Mouse (Mus musculus): ENCODE measurements around the gene Tfap2b. TPM values are rescaled to one million over a fixed set of nuclear protein-coding genes. Genes with fewer than 3 reads are reported as not detected.

Gene Tfap2b
- polyA plus RNA-seq, 1 experiment from 2014 or later: 106 TPM

- Histone ChIP-seq H3K4me2 (peak overlapping the region; percentile 57), H3K27me3 (peaks cover 82% of the 10 kb centered on the region), H3K27ac (peak overlapping the region; percentile 94), H3K36me3 (no peaks in the 10 kb centered on the region), H3K4me1 (no peaks in the 10 kb centered on the region), H3K9ac (peak overlapping the region; percentile 87), H3K4me3 (peak overlapping the region; percentile 53), H3K9me3 (no peaks in the 10 kb centered on the region)
- no peak for ATAC-seq (ENCODE audit: insufficient number of reproducible peaks, insufficient read depth, low FRiP score, low TSS enrichment, low read depth)
- 3% methylated on average over 4 of the region's 4 CpGs for WGBS
These were observed 4.5 kb downstream of the Tfap2b start for GRCm38 (mm10) chr1:19213171-19213570.

GRCm38 (mm10) chr1:19213851-19214395, 5.2 kb downstream of the Tfap2b start:
- 1% methylated on average over 36 of the region's 36 CpGs for WGBS
- no peaks in the 10 kb centered on the region for H3K9me3 ChIP-seq
- H3K4me1 ChIP-seq: no peaks in the 10 kb centered on the region
- ATAC-seq (ENCODE audit: insufficient number of reproducible peaks, insufficient read depth, low FRiP score, low TSS enrichment, low read depth): no peak
- no peaks in the 10 kb centered on the region for H3K36me3 ChIP-seq
- peaks cover 83% of the 10 kb centered on the region for H3K27me3 ChIP-seq
- H3K27ac ChIP-seq: peak overlapping the region; percentile 94
- H3K4me3 ChIP-seq: peak overlapping the region; percentile 53
- H3K4me2 ChIP-seq: peak overlapping the region; percentile 57
- peak overlapping the region; percentile 87 for H3K9ac ChIP-seq

- no peaks in the 10 kb centered on the region for H3K4me1 ChIP-seq
- peaks cover 87% of the 10 kb centered on the region for H3K27me3 ChIP-seq
- H3K9ac ChIP-seq: peak overlapping the region; percentile 87
- H3K36me3 ChIP-seq: no peaks in the 10 kb centered on the region
- H3K4me2 ChIP-seq: peak overlapping the region; percentile 57
- peak overlapping the region; percentile 53 for H3K4me3 ChIP-seq
- peak overlapping the region; percentile 72; the same call in 1 of the 2 replicates for H3K27ac ChIP-seq
- no peaks in the 10 kb centered on the region for H3K9me3 ChIP-seq
- 9% methylated on average over 16 of the region's 16 CpGs for WGBS
- ATAC-seq (ENCODE audit: insufficient number of reproducible peaks, insufficient read depth, low FRiP score, low TSS enrichment, low read depth): no peak
These were observed 8.7 kb downstream of the Tfap2b start for GRCm38 (mm10) chr1:19217391-19217790.

GRCm38 (mm10) chr1:19218221-19218620, 9.5 kb downstream of the Tfap2b start:
- Histone ChIP-seq H3K4me1 (no peaks in the 10 kb centered on the region), H3K27me3 (peaks cover 87% of the 10 kb centered on the region), H3K9ac (peak overlapping the region; percentile 87), H3K4me2 (peak overlapping the region; percentile 57), H3K4me3 (peak overlapping the region; percentile 53), H3K27ac (peak overlapping the region; percentile 72), H3K9me3 (no peaks in the 10 kb centered on the region), H3K36me3 (no peaks in the 10 kb centered on the region)
- WGBS: 35% methylated on average over 7 of the region's 7 CpGs
- ATAC-seq (ENCODE audit: insufficient number of reproducible peaks, insufficient read depth, low FRiP score, low TSS enrichment, low read depth): no peak

- no peaks in the 10 kb centered on the region for H3K36me3 ChIP-seq
These were observed 10.7 kb downstream of the Tfap2b start for GRCm38 (mm10) chr1:19219381-19219780.

GRCm38 (mm10) chr1:19220564-19220963, 11.8 kb downstream of the Tfap2b start:
- H3K4me3 ChIP-seq: no peak overlapping the region
- no peaks in the 10 kb centered on the region for H3K9me3 ChIP-seq
- 24% methylated on average over 1 of the region's 1 CpGs for WGBS
- H3K36me3 ChIP-seq: no peaks in the 10 kb centered on the region
- ATAC-seq (ENCODE audit: insufficient number of reproducible peaks, insufficient read depth, low FRiP score, low TSS enrichment, low read depth): no peak
- peak overlapping the region; percentile 42 for H3K4me2 ChIP-seq
- H3K9ac ChIP-seq: no peak overlapping the region
- H3K27ac ChIP-seq: peak overlapping the region; percentile 12; the same call in 1 of the 2 replicates
- peaks cover 4% of the 10 kb centered on the region for H3K4me1 ChIP-seq
- H3K27me3 ChIP-seq: peaks cover 87% of the 10 kb centered on the region

More at GRCm38 (mm10) chr1:19219381-19219780, 10.7 kb downstream of the Tfap2b start:
- no peaks in the 10 kb centered on the region for H3K4me1 ChIP-seq
- no peak for ATAC-seq (ENCODE audit: insufficient number of reproducible peaks, insufficient read depth, low FRiP score, low TSS enrichment, low read depth)
- H3K9me3 ChIP-seq: no peaks in the 10 kb centered on the region
- peaks cover 88% of the 10 kb centered on the region for H3K27me3 ChIP-seq
- no peak overlapping the region for H3K27ac ChIP-seq
- peak overlapping the region; percentile 42 for H3K4me2 ChIP-seq
- no peak overlapping the region for H3K9ac ChIP-seq
- H3K4me3 ChIP-seq: no peak overlapping the region

GRCm38 (mm10) chr1:19221601-19222000, 12.9 kb downstream of the Tfap2b start:
- H3K27ac ChIP-seq: no peak overlapping the region
- peaks cover 87% of the 10 kb centered on the region for H3K27me3 ChIP-seq
- peak overlapping the region; percentile 42 for H3K4me2 ChIP-seq

GRCm38 (mm10) chr1:19226699-19227098, 18.0 kb downstream of the Tfap2b start:
- ATAC-seq (ENCODE audit: insufficient number of reproducible peaks, insufficient read depth, low FRiP score, low TSS enrichment, low read depth): no peak
- no peaks in the 10 kb centered on the region for H3K9me3 ChIP-seq
- H3K36me3 ChIP-seq: no peaks in the 10 kb centered on the region
- H3K9ac ChIP-seq: no peak overlapping the region
- 46% methylated on average over 8 of the region's 8 CpGs for WGBS
- H3K4me1 ChIP-seq: peaks cover 14% of the 10 kb centered on the region
- peaks cover 85% of the 10 kb centered on the region for H3K27me3 ChIP-seq
- no peak overlapping the region for H3K4me2 ChIP-seq
- H3K27ac ChIP-seq: no peak overlapping the region
- H3K4me3 ChIP-seq: no peak overlapping the region

More at GRCm38 (mm10) chr1:19221601-19222000, 12.9 kb downstream of the Tfap2b start:
- Histone ChIP-seq H3K4me3 (peak overlapping the region; percentile 8; the same call in 1 of the 2 replicates), H3K9me3 (no peaks in the 10 kb centered on the region), H3K4me1 (peaks cover 4% of the 10 kb centered on the region), H3K9ac (no peak overlapping the region), H3K36me3 (no peaks in the 10 kb centered on the region)
- 4% methylated on average over 7 of the region's 7 CpGs for WGBS
- no peak for ATAC-seq (ENCODE audit: insufficient number of reproducible peaks, insufficient read depth, low FRiP score, low TSS enrichment, low read depth)

GRCm38 (mm10) chr1:19230926-19231573, 22.3 kb downstream of the Tfap2b start:
- H3K9ac ChIP-seq: no peak overlapping the region
- H3K4me2 ChIP-seq: peak overlapping the region; percentile 26; the same call in 1 of the 2 replicates
- WGBS: 24% methylated on average over 16 of the region's 16 CpGs
- ATAC-seq (ENCODE audit: insufficient number of reproducible peaks, insufficient read depth, low FRiP score, low TSS enrichment, low read depth): no peak
- H3K4me3 ChIP-seq: no peak overlapping the region
- no peaks in the 10 kb centered on the region for H3K36me3 ChIP-seq
- no peaks in the 10 kb centered on the region for H3K9me3 ChIP-seq
- H3K27me3 ChIP-seq: peaks cover 83% of the 10 kb centered on the region
- H3K4me1 ChIP-seq: peaks cover 18% of the 10 kb centered on the region; the same call in 1 of the 2 replicates
- peak overlapping the region; percentile 71 for H3K27ac ChIP-seq

- WGBS: 12% methylated on average over 16 of the region's 16 CpGs
- ATAC-seq (ENCODE audit: insufficient number of reproducible peaks, insufficient read depth, low FRiP score, low TSS enrichment, low read depth): no peak
- no peaks in the 10 kb centered on the region for H3K36me3 ChIP-seq
- H3K4me2 ChIP-seq: 0 out of 2 replicates have a peak overlapping the region, but pooled peaks have one; percentile 26
- H3K4me1 ChIP-seq: peaks cover 24% of the 10 kb centered on the region; the same call in 1 of the 2 replicates
- no peak overlapping the region for H3K4me3 ChIP-seq
- peaks cover 83% of the 10 kb centered on the region for H3K27me3 ChIP-seq
- H3K9me3 ChIP-seq: no peaks in the 10 kb centered on the region
- H3K9ac ChIP-seq: no peak overlapping the region
- peak overlapping the region; percentile 71 for H3K27ac ChIP-seq
These were observed 22.9 kb downstream of the Tfap2b start for GRCm38 (mm10) chr1:19231574-19232080.

- Histone ChIP-seq H3K4me1 (peaks cover 24% of the 10 kb centered on the region; the same call in 1 of the 2 replicates), H3K36me3 (no peaks in the 10 kb centered on the region), H3K4me2 (no peak overlapping the region), H3K27me3 (peaks cover 83% of the 10 kb centered on the region), H3K4me3 (no peak overlapping the region), H3K9me3 (no peaks in the 10 kb centered on the region), H3K9ac (no peak overlapping the region), H3K27ac (peak overlapping the region; percentile 44; the same call in 1 of the 2 replicates)
- ATAC-seq (ENCODE audit: insufficient number of reproducible peaks, insufficient read depth, low FRiP score, low TSS enrichment, low read depth): no peak
- WGBS: 23% methylated on average over 1 of the region's 1 CpGs
These were observed 24.0 kb downstream of the Tfap2b start for GRCm38 (mm10) chr1:19232743-19233142.
